Mouse (Mus musculus): Measurements from ENCODE around the gene Hoxa6. TPM values are rescaled to one million over a fixed set of nuclear protein-coding genes. Genes with fewer than 3 reads are reported as not detected.

Hoxa6 gene
- total RNA-seq, 2 experiments from 2014 or later = not detected

DNA sequence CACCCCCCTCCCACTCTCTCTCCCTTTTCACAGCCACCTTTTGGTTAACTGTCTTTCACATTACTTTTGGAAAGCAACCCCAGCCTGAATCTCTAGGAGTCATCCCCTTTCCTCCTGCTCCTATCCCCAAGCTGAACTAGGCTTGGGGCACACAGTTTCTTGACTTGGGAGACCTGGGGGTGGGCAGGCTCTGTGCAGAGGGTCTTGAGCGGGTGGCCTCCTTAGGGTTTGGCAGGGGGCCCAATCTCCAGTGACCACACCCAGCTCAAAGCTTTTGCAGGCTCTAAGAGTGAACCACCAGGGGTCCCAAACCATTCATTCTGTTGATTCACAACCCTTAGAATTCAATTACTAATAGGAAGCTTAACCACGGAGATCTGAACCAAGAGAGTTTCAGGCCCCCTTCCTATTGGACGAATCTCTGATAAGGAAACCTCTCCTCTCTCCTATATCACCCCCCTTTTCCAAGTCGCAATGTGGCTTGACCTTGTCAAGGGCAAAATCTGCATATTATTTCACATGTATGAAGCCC is 34.3 kb upstream of the Hoxa6 start:
- intact Hi-C loops (cut with DNase I) = no loop called here
- no peak for DNase-seq (ENCODE audit: low spot score in 2 of 2)

DNA sequence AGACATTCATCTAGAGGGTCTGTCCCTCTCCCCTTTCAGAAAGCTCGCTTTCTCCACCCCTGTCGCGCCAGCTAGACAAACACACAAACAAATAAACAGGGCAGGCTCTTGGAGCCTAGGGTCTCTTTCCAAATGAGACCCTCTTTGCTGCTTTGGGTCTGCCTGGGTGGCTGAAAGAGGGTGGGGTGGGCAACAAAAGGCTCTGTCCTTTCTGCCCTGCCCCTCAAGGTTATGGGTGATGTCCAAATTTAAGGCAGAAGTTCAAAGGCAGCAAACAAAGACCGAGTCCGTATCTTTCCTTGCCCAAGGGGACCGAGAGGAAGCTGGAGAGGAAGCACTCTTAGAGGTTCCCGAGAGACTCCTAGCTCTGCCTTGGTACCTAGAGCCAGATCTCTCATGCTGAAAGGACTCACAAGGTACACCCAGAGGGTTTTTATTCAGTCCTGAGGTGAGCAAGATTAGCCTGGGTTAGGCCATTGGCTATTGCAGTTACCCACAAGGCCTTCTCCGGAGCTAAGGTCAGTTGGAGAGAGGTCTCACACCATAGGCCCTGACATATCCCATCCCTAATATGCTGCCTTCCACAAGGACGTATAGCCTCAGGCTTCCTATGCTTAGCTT is 32.6 kb upstream of the Hoxa6 start:
- no peak for DNase-seq (ENCODE audit: low spot score in 2 of 2)
- intact Hi-C loops (cut with DNase I) = no loop called here

DNA sequence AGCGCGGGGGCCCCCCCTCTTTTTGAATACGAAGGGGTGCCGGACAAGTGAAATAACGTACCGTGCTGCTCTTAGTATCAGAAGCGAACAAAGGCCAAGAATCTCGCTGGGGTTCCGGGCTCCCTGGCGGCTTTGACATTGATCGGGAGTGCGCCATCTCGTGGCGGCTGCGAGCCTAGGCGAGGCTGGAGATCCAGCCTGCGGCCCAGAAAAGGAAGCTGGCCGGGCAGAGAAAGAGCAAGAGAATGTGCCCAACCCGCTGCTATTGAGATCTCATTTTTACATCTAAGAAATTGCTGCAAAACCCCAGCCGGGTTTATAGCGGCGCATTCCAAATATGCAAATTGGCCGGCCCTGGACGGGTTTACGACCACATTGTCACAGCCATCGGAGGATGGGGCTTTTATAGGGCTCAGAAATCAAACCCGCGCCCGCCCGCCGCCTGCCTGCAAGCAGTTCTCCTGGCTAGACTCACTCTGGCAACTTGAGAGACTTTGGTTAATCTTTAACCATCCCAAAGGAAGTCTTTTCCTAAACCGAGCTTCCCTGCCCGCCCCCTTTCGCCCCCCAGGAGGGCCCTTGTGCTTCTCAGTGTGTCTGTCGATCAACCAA is 32.0 kb upstream of the Hoxa6 start, which contains the start of gene Hoxa10:
Gene Hoxa10, minus strand, starts transcription at position 466 of the 612 bp plus-strand sequence.
- no peak for DNase-seq (ENCODE audit: low spot score in 2 of 2)
- intact Hi-C loops (cut with DNase I) = no loop called here

DNA sequence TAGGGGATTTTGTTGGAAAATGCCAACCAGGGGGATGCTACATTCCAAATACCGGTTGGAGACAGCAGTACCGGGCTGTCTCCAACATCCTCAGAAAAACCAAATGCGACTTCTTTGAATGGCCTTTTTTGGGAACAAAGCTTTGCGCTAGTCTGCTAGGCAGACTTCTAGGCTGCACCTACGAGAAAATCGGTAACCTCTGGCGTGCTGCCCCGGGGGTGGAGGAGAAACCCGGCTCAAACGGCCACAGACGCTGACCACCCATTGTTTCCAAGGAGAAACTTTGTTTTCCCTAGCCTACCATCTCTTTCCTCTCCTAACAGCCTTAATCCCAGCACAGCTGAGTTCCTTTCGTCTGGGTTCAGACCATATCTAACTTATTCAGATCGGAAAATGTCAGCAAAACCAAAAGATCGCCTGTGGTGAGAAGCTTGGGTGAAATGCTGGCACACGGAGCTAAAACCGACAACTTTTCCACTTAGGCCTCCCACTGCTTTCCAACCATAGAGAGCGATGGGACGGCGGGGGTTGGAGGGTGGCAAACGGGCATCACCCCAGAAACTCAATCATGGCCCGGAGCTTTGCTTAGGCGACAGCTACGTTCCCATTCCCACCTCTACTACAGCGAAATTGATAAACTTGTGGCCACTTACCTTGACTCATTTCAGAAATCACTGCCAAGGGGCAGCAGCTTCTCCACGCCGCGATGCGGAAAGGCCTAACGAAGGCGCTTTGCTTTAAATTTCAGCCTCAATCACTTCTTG is 31.3 kb upstream of the Hoxa6 start:
- no peak for DNase-seq (ENCODE audit: low spot score in 2 of 2)
- intact Hi-C loops (cut with DNase I) = no loop called here

DNA sequence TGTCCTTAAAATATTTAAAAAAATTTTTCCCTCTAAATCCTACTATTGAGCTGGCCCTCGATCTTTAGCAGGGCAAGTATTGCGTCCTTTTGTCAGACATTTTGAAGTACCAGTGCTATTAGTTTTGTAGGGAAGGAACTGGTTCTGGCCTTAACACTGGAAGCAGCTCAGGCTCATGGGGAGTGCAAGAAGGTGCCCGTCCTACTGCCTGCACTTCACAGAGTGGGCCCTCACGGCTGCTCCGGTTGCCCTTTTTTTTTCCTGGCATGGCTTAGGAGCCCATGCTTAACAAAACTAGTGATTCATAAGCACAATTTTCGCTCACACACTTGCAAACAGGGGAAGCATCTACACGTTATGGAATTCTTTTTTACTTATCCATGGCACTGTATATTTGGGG is 30.5 kb upstream of the Hoxa6 start:
- no peak for DNase-seq (ENCODE audit: low spot score in 2 of 2)
- intact Hi-C loops (cut with DNase I) = no loop called here

DNA sequence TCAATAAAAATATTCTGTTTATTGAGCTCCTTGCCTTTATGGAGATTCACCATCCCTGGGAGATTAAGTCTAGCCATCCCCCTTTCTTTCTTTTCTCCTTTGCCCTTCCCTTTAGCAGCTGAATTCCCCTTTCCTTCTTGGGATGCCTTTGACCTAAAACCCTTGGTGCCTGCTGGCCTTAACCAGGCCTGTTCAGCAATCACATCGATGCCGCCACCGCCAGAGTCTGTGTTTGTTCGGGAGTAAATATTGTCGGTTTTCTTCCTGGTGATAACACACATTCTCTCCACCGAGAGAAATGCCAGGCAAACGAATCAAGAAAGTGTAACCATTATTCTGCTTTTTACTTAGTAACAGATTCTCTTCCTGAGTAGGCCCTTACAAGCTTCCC is 29.6 kb upstream of the Hoxa6 start:
- DNase-seq (ENCODE audit: low spot score in 2 of 2) = no peak
- intact Hi-C loops (cut with DNase I) = no loop called here

DNA sequence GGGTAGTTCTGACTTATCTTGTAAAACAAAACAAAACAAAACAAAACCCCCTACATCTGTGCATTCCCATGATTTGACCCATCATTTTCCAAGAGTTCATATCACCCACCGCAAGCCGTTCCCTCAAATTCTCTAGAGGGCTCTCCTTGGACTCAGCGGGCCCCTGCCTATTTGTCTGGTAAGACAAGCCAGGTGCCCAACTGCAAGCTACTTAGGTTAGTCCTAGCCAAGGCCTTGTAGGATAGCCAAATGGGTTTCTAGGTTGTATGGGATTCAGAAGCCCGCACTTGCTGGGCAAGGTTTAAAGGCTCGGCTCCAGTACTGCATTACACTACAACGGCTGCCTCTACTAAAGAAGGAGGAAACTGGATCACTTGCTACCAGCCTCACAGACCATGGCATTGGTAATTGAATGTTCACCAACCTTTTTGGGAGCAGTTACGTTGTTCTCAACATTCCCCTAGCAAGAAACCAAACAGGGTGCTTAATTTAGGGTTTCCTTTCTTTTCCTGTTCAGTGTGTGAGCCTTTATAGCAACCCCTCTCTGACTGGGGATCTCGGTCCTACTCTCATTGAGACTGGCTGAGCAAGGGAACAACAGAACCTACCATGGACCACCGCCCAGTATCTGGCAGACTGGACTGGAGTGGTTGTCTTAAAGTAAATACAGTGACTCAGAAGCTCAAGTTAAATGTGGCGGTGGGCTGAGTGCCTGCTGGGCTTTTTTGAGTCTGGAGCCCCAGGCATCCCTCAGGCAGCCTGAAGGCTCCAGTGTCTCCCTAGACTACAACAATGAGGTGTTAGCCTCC is 29.0 kb upstream of the Hoxa6 start:
- intact Hi-C loops (cut with DNase I) = no loop called here
- DNase-seq (ENCODE audit: low spot score in 2 of 2) = no peak

DNA sequence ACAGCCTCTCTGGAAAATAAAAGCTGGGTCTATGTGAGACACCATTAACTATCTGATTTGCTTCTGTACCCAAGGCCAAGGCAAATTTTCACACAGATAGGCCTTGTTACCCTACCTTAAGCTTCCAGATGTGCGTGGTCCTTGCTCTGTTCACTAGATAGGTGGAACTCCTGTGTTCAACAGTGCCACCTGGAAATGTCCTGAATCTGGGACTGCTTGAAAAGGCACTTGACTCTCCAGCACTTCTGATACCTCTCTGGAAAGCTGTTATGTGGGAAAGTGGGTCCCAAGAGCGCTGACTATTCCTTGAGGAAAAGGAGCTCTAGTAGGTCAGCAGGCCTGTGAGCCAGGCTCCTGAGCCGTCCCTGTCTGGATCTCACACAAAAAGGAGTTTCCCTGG is 28.3 kb upstream of the Hoxa6 start:
- DNase-seq (ENCODE audit: low spot score in 2 of 2) = no peak
- intact Hi-C loops (cut with DNase I) = no loop called here

DNA sequence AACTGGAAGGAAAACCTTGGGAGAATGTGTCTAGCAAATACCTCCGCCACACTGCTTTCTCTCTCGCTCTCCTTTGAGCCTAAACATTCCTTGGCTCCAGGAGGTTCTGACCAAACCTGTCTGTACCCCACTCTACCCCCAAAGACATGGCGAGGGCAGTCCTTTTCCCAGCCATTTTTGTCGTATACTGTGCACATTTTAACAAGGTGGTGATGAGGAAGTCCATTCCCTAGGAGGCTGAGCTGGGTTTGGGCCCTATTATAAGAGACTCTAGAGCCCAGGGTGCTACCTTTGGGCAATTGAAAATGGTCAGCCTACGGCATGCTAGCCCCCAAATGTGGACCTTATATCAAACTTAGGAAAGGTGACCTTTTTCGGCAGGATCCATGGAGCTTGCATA is 27.3 kb upstream of the Hoxa6 start:
- no peak for DNase-seq (ENCODE audit: low spot score in 2 of 2)
- intact Hi-C loops (cut with DNase I) = no loop called here

DNA sequence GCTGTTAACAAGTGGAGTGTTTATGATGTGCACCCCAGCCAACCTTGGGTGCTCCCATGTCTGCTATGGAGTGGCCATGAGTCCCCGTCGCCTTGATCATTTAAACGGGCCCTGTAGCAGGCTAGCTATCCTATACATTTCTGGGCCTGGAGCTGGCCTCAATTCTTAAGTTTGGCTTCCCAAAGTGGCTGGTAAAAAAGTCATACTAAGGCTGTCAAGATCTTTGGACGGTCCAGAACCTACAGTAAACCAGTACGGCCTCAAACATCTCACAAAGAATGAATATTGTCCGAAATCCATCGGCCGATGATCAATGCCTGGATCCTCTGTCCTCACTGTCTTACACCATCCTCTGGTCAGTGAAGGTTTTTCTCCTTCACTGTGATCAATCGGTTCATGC is 26.7 kb upstream of the Hoxa6 start:
- intact Hi-C loops (cut with DNase I) = no loop called here
- DNase-seq (ENCODE audit: low spot score in 2 of 2) = no peak

DNA sequence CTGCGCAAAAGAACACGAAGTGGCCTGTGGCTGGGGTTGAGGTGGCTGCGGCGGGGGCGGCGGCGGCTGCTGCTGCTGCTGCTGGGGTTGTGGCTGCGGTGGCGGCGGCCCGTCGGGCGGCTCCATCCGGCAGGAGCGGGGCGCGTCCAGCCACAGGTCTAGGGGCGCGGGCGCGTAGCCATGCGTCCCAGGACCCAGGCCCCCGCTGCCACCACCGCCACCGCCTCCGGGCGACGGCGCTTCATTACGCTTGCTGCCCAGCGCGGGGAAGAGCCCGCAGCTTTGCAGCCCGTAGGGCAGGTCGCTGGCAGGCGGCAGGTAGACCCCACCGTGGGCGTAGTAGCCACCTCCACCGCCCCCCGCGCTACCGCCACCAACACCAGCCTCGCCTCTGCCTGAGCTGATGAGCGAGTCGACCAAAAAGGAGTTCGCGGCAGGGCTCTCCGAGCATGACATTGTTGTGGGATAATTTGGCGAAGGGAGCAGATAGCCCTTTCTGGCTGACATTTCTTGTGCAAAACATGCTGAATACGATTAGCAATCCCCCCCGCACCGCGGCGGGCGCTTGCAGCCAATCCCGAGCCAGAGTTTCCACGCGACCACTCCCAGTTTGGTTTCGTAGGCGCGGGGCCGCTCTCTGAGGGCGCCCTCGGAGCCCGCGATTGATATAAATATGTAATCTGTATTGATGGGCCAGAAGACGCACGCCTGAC is 26.1 kb upstream of the Hoxa6 start:
- no peak for DNase-seq (ENCODE audit: low spot score in 2 of 2)
- intact Hi-C loops (cut with DNase I) = no loop called here

DNA sequence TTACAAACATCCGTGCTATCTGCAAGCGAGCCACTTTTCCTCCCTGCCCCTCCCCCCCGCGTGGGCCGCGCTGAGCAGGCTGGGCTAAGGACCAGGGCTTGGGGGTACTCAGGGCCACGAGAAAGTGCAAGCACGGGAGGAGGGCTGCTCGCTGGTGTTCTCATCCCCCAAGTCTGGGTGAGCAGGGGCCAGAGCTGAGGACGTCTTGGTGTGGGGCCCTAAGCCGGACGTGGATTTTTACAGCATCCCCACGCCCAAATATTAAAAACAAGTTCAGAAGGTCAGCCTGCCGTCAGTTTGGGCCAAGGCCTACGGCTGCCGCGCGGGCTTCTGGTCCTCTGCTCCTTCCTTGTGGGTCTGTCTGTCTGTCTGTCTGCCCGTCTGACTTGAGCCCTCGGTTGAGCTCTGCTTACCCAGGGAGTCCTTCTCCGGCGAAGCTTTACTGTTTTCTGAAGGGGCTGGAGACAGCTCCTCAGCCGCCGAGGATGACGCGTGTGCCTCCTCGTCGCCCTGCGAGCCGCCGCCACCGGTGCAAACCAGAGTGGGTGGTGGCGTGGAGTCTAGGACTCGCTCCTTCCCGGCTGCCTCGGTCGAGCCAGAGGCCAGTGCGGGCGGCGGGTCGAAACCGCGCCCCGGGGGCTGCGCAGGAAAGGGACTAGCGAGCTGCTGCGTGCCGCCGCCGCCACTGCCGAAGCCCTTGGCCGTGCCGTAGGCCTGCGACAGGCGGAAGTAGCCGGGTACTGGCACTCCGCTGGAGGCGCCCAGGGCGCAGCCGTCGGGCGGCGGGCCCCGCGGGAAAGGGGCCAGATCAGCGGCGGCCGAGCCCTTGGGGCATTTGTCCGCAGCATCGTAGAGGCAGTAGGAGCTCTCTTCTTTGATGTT is 25.3 kb upstream of the Hoxa6 start:
- intact Hi-C loops (cut with DNase I) = no loop called here
- DNase-seq (ENCODE audit: low spot score in 2 of 2) = no peak

DNA sequence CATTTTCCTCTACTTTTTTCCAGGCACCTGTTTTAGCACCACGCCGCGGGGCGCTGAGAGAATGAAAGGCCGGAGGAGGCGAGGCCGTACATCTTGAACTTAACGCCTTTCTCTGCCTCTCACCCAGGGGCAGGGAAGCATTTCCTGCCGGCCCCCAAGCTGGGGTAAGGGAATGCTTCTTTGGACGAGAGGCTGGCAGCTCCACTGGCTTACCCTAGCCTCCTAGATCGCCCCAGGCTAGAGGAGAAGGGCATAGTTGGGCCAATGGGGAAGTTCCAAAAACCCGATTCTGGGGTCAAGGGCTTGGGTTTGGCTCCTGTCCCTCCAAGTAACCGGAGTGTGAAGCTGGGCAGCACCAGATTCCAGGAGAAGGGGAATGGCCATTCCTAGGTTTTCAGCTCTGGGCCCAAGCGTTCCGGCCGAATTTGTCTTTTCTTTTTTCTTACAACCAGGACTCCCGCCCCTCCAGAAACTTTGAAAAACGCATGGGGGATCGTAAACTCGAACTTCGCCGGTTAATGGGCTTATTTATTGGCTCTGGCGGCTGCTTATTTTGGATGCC is 24.5 kb upstream of the Hoxa6 start:
- intact Hi-C loops (cut with DNase I) = no loop called here
- no peak for DNase-seq (ENCODE audit: low spot score in 2 of 2)

DNA sequence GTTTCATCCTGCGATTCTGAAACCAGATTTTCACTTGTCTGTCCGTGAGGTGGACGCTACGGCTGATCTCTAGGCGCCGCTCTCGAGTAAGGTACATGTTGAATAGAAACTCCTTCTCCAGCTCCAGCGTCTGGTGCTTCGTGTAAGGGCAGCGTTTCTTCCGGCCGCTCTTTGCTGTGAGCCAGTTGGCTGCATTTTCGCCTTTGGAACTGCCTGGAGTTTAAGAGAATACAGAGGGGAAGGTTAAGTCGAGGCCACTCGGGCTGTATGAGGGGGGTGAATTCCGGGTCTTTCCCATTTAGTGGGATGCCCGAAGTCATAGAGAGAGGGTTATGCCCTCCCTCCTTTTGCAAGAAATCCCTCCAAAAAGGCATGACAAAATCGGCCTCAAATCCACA is 24.0 kb upstream of the Hoxa6 start:
- intact Hi-C loops (cut with DNase I) = no loop called here
- no peak for DNase-seq (ENCODE audit: low spot score in 2 of 2)

DNA sequence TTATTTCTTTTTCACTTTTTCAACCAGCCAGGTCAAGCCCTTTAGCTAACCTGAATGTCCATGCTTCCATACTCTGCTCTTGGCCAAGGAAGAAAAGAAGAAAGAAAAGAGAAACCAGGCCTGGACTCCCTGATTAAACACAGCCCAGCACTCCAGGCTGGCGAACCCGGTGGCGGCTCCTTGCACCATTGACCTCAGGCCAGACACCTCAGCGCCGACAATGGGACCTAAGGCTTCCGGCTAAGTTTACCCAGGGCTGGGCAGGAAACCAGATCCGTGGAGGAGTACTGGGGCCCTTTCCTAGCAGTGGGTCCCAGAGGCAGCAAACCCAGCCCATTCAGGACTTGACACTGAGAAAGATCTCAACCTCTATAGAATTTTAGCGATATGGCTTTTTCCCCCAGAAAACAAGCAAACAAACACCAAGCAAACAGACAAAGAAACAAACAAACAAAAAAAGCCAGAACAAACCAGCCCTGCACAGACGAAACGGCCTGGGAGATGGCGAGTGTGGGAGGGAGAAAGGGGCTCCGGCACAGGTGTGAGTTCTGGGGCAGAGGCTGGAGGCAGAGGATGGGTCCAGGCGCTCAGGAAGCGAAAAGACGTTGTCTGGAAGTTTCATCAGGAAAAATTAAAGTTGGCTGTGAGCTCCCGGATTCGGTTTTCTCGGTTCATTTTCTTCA is 23.5 kb upstream of the Hoxa6 start:
- intact Hi-C loops (cut with DNase I) = no loop called here

DNA sequence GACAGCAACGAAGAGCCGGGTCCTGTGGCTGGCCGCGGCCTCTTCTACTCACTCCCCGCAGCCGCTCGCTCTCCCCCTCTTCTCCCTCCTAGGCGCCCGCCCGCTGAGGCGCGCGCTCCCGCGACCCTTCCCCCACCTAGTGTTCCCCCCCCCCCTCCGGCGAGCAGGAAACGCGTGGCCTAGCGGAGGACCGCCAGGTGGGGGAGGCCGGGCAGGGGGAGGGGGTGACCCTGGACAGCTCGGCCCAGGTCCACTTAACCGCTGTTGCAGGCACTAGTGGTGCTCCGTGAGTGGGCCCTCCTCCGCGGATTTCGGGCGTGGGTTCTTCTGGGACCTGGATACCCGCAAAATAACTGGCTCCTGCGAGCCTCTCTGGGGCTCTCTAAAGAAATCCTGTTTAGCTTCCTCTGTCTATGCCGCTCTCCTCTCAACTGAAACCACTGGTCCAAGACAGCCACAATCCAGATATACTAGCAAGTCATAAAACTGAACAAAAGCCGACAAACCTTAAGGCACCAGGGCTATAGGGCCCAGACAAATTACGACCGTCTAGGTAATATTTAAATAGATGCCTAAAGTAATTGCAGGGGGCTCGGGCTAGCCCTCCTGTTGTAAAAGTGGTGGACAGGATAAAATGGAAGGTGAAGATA is 22.1 kb upstream of the Hoxa6 start, which contains the start of gene Hoxa9:
Gene Hoxa9, minus strand, starts transcription at position 574 of the 650 bp plus-strand sequence.
- no peak for DNase-seq (ENCODE audit: low spot score in 2 of 2)
- intact Hi-C loops (cut with DNase I) = no loop called here

More for the DNA sequence above, 23.5 kb upstream of the Hoxa6 start:
- DNase-seq (ENCODE audit: low spot score in 2 of 2) = no peak

Measured in left cerebral cortex, postnatal 25 days (tissue).